Mouse (Mus musculus) hindbrain, embryonic 16.5 days (tissue): ENCODE measurements around the gene Ccnd2. TPM values are rescaled to one million over a fixed set of nuclear protein-coding genes. Genes with fewer than 3 reads are reported as not detected.

Source experiments
- ATAC-seq: fragments of 200-750 bp; cut with Nextera tagmentation; 2 replicates; pipeline ENCODE4 v1.8.0; 2017; ENCODE audit warnings: moderate TSS enrichment, moderate library complexity
- H3K27ac ChIP-seq: fragments of 300-500 bp; sonication (generic); 2 replicates; pipeline ENCODE4 v1.5.1; 2014; ENCODE audit warnings: low read depth, mild to moderate bottlenecking, control low read depth, low read length, moderate library complexity
- H3K27me3 ChIP-seq: fragments of 300-500 bp; sonication (generic); replicated peaks from 2 replicates; pipeline ENCODE4 v1.6.1; 2014; ENCODE audit warnings: low read length; ENCODE audit not compliant: control insufficient read depth, insufficient read depth
- H3K36me3 ChIP-seq: fragments of 300-500 bp; sonication (generic); 2 replicates; pipeline ENCODE4 v1.6.1; 2014; ENCODE audit warnings: mild to moderate bottlenecking, low read length, moderate library complexity, mixed read lengths; ENCODE audit not compliant: control insufficient read depth, insufficient read depth
- H3K4me1 ChIP-seq: fragments of 300-500 bp; sonication (generic); 2 replicates; pipeline ENCODE4 v1.6.1; 2014; ENCODE audit warnings: low read depth, low read length; ENCODE audit not compliant: control insufficient read depth, insufficient read depth
- H3K4me2 ChIP-seq: fragments of 300-500 bp; sonication (generic); 2 replicates; pipeline ENCODE4 v1.6.1; 2014; ENCODE audit warnings: mild to moderate bottlenecking, low read length, control low read depth, moderate library complexity
- H3K4me3 ChIP-seq: fragments of 300-500 bp; sonication (generic); 2 replicates; pipeline ENCODE4 v1.5.1; 2014; ENCODE audit warnings: mild to moderate bottlenecking, low read length, control low read depth, moderate library complexity
- H3K9ac ChIP-seq: fragments of 300-500 bp; sonication (generic); 2 replicates; pipeline ENCODE4 v1.6.1; 2014; ENCODE audit warnings: low read depth, mild to moderate bottlenecking, control low read depth, low read length, moderate library complexity
- H3K9me3 ChIP-seq: fragments of 300-500 bp; sonication (generic); 2 replicates; pipeline ENCODE4 v1.6.1; 2014; ENCODE audit warnings: mild to moderate bottlenecking, low read length, moderate library complexity; ENCODE audit not compliant: control insufficient read depth
- WGBS: fragments of 180-500 bp; shearing (Covaris S2); extraction: QIAGEN DNeasy Blood & Tissue Kit; methylation state at CpG from one replicate; pipeline ENCODE4 v1.1.7; 2014; 5-methylcytosine and 5-hydroxymethylcytosine counted together
- polyA plus RNA-seq: library from polyadenylated mRNA; unstranded; fragments of >200 nt; fragmentation: Nextera tagmentation; extraction: Ambion mirVana; gene quantifications from 2 replicates; pipeline ENCODE4 v1.2.1, GENCODE M21; 2015

Ccnd2 gene
- polyA plus RNA-seq, 1 experiment from 2014 or later = 248 TPM

GRCm38 (mm10) chr6:127162842-127163241 lies 10.8 kb upstream of the Ccnd2 start:
- Histone ChIP-seq H3K4me2 (no peak overlapping the region), H3K4me3 (no peak overlapping the region), H3K36me3 (no peaks in the 10 kb centered on the region), H3K27ac (no peak overlapping the region), H3K27me3 (no peaks in the 10 kb centered on the region; the same call in none of the 2 replicates), H3K9me3 (no peaks in the 10 kb centered on the region), H3K4me1 (no peaks in the 10 kb centered on the region), H3K9ac (no peak overlapping the region)
- ATAC-seq = no peak
- WGBS = 64% methylated on average over 6 of the region's 6 CpGs

GRCm38 (mm10) chr6:127157321-127157720 lies 5.3 kb upstream of the Ccnd2 start:
- Histone ChIP-seq H3K4me2 (no peak overlapping the region), H3K27me3 (peaks cover 28% of the 10 kb centered on the region), H3K36me3 (no peaks in the 10 kb centered on the region), H3K4me1 (peaks cover 30% of the 10 kb centered on the region), H3K9me3 (no peaks in the 10 kb centered on the region), H3K4me3 (no peak overlapping the region), H3K27ac (no peak overlapping the region), H3K9ac (no peak overlapping the region)
- no peak for ATAC-seq
- WGBS = 58% methylated on average over 1 of the region's 1 CpGs

GRCm38 (mm10) chr6:127155468-127155867 lies 3.5 kb upstream of the Ccnd2 start:
- WGBS = 3% methylated on average over 15 of the region's 15 CpGs
- H3K27me3 ChIP-seq = peaks cover 29% of the 10 kb centered on the region

GRCm38 (mm10) chr6:127154708-127155268 lies 2.8 kb upstream of the Ccnd2 start:
- H3K27ac ChIP-seq = no peak overlapping the region
- ATAC-seq = no peak
- H3K4me2 ChIP-seq = peak overlapping the region; percentile 64
- H3K4me1 ChIP-seq = peaks cover 50% of the 10 kb centered on the region
- WGBS = under 1% methylated on average over 24 of the region's 34 CpGs
- peaks cover 29% of the 10 kb centered on the region for H3K27me3 ChIP-seq
- H3K36me3 ChIP-seq = no peaks in the 10 kb centered on the region
- H3K4me3 ChIP-seq = peak overlapping the region; percentile 38
- peak overlapping the region; percentile 27; the same call in 1 of the 2 replicates for H3K9ac ChIP-seq
- no peaks in the 10 kb centered on the region for H3K9me3 ChIP-seq

More at GRCm38 (mm10) chr6:127155468-127155867, 3.5 kb upstream of the Ccnd2 start:
- Histone ChIP-seq H3K4me2 (peak overlapping the region; percentile 64), H3K9ac (peak overlapping the region; percentile 31; the same call in 1 of the 2 replicates), H3K36me3 (no peaks in the 10 kb centered on the region), H3K27ac (no peak overlapping the region), H3K9me3 (no peaks in the 10 kb centered on the region), H3K4me3 (peak overlapping the region; percentile 38), H3K4me1 (peaks cover 47% of the 10 kb centered on the region)
- no peak for ATAC-seq

GRCm38 (mm10) chr6:127153972-127154707 lies 2.1 kb upstream of the Ccnd2 start:
- Histone ChIP-seq H3K4me2 (peak overlapping the region; percentile 64), H3K27ac (no peak overlapping the region), H3K27me3 (peaks cover 29% of the 10 kb centered on the region), H3K9me3 (no peaks in the 10 kb centered on the region), H3K4me3 (peak overlapping the region; percentile 38), H3K4me1 (peaks cover 53% of the 10 kb centered on the region), H3K9ac (peak overlapping the region; percentile 27; the same call in 1 of the 2 replicates), H3K36me3 (no peaks in the 10 kb centered on the region)
- 1% methylated on average over 30 of the region's 30 CpGs for WGBS
- no peak for ATAC-seq

- peak overlapping the region; percentile 44 for H3K4me3 ChIP-seq
- H3K27me3 ChIP-seq = peaks cover 29% of the 10 kb centered on the region
- under 1% methylated on average over 28 of the region's 28 CpGs for WGBS
- peaks cover 53% of the 10 kb centered on the region for H3K4me1 ChIP-seq
- no peaks in the 10 kb centered on the region for H3K36me3 ChIP-seq
- H3K4me2 ChIP-seq = peak overlapping the region; percentile 64
- H3K9me3 ChIP-seq = no peaks in the 10 kb centered on the region
- no peak overlapping the region for H3K27ac ChIP-seq
- H3K9ac ChIP-seq = no peak overlapping the region; the same call in 1 of the 2 replicates
- ATAC-seq = no peak
These were observed 1.4 kb upstream of the Ccnd2 start for GRCm38 (mm10) chr6:127153296-127153800.

- peaks cover 25% of the 10 kb centered on the region for H3K27me3 ChIP-seq
- peak overlapping the region; percentile 53 for H3K27ac ChIP-seq
- peak overlapping the region; percentile 44 for H3K4me3 ChIP-seq
- 0% methylated on average over 29 of the region's 29 CpGs for WGBS
- no peaks in the 10 kb centered on the region for H3K9me3 ChIP-seq
- ATAC-seq = peak; percentile 7
- H3K9ac ChIP-seq = peak overlapping the region; percentile 64
- no peaks in the 10 kb centered on the region for H3K36me3 ChIP-seq
- H3K4me2 ChIP-seq = peak overlapping the region; percentile 64
- peaks cover 53% of the 10 kb centered on the region for H3K4me1 ChIP-seq
These were observed 358 bp downstream of the Ccnd2 start for GRCm38 (mm10) chr6:127151565-127152105.

GRCm38 (mm10) chr6:127150663-127151564 lies 1.1 kb downstream of the Ccnd2 start:
- Histone ChIP-seq H3K4me1 (peaks cover 53% of the 10 kb centered on the region), H3K4me3 (peak overlapping the region; percentile 44), H3K9me3 (no peaks in the 10 kb centered on the region), H3K27ac (peak overlapping the region; percentile 53), H3K4me2 (peak overlapping the region; percentile 64), H3K27me3 (peaks cover 25% of the 10 kb centered on the region), H3K9ac (peak overlapping the region; percentile 47), H3K36me3 (no peaks in the 10 kb centered on the region)
- under 1% methylated on average over 34 of the region's 34 CpGs for WGBS
- ATAC-seq = peak; percentile 48
